Mouse (Mus musculus) midbrain, embryonic 11.5 days (tissue): ENCODE results near the gene Bsdc1. TPM values are rescaled to one million over a fixed set of nuclear protein-coding genes. Genes with fewer than 3 reads are reported as not detected.

Experiments used
- ATAC-seq: fragments of 200-750 bp; cut with Nextera tagmentation; 2 replicates; pipeline ENCODE4 v1.8.0; 2017; ENCODE audit warnings: moderate TSS enrichment, moderate library complexity; ENCODE audit not compliant: low FRiP score
- DNase-seq: peaks from one replicate; pipeline ENCODE4 v3.0.0; 2015; ENCODE audit warnings: low spot score; ENCODE audit errors: missing footprints
- H3K27ac ChIP-seq: fragments of 300-500 bp; sonication (generic); 2 replicates; pipeline ENCODE4 v1.5.1; 2014; ENCODE audit warnings: low read depth, low read length
- H3K27me3 ChIP-seq: fragments of 300-500 bp; sonication (generic); 2 replicates; pipeline ENCODE4 v1.6.1; 2014; ENCODE audit warnings: mild to moderate bottlenecking, low read length, moderate library complexity, mixed read lengths; ENCODE audit not compliant: control insufficient read depth, insufficient read depth
- H3K36me3 ChIP-seq: fragments of 300-500 bp; sonication (generic); 2 replicates; pipeline ENCODE4 v1.6.1; 2014; ENCODE audit warnings: mild to moderate bottlenecking, low read length, moderate library complexity, mixed read lengths; ENCODE audit not compliant: control insufficient read depth, insufficient read depth
- H3K4me1 ChIP-seq: fragments of 300-500 bp; sonication (generic); 2 replicates; pipeline ENCODE4 v1.6.1; 2014; ENCODE audit warnings: low read length; ENCODE audit not compliant: control insufficient read depth, insufficient read depth
- H3K4me2 ChIP-seq: fragments of 300-500 bp; sonication (generic); 2 replicates; pipeline ENCODE4 v1.6.1; 2014; ENCODE audit warnings: mild to moderate bottlenecking, moderate library complexity
- H3K4me3 ChIP-seq: fragments of 300-500 bp; sonication (generic); 2 replicates; pipeline ENCODE4 v1.5.1; 2014; ENCODE audit warnings: low read depth, low read length
- H3K9ac ChIP-seq: fragments of 300-500 bp; sonication (generic); 2 replicates; pipeline ENCODE4 v1.6.1; 2014; ENCODE audit warnings: low read length
- H3K9me3 ChIP-seq: fragments of 300-500 bp; sonication (generic); 2 replicates; pipeline ENCODE4 v1.6.1; 2016; ENCODE audit warnings: low read length; ENCODE audit not compliant: control insufficient read depth
- WGBS: fragments of 180-500 bp; shearing (Covaris S2); extraction: QIAGEN DNeasy Blood & Tissue Kit; methylation state at CpG from one replicate; pipeline ENCODE4 v1.1.7; 2014; 5-methylcytosine and 5-hydroxymethylcytosine counted together
- polyA plus RNA-seq: library from polyadenylated mRNA; unstranded; fragments of >200 nt; fragmentation: Nextera tagmentation; extraction: Ambion mirVana; gene quantifications from 2 replicates; pipeline ENCODE4 v1.2.1, GENCODE M21; 2014

Bsdc1 gene
- polyA plus RNA-seq, 1 experiment from 2014 or later, result 23.3 TPM

DNA sequence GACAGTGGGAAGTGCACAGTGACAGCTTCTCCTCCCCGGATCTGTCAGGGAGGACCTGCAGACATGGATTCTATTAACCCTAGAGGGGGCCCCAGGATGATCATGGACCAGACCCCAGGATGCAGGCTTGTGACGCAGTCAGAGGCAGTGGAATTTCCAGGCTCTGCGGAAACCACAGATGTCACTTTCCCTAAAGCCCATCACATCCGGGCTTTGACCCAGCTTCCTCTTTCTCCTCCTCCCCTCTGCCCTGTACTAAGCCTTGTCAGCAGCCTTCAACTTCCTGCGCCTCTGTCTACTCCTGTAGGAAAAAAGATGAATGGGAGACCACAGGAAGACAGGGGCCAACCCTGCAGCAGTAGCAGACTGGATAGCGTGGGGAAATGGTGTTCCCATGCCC lies 35.2 kb downstream of the Bsdc1 start:
- 46% methylated on average over 6 of the region's 6 CpGs for WGBS
- Histone ChIP-seq H3K4me3 (no peak overlapping the region), H3K9me3 (no peaks in the 10 kb centered on the region), H3K27ac (no peak overlapping the region), H3K9ac (no peak overlapping the region; the same call in 1 of the 2 replicates), H3K36me3 (no peaks in the 10 kb centered on the region), H3K4me1 (peaks cover 17% of the 10 kb centered on the region), H3K27me3 (peaks cover 5% of the 10 kb centered on the region), H3K4me2 (0 out of 2 replicates have a peak overlapping the region, but pooled peaks have one; percentile 6)
- DNase-seq (no peak), ATAC-seq (no peak)

DNA sequence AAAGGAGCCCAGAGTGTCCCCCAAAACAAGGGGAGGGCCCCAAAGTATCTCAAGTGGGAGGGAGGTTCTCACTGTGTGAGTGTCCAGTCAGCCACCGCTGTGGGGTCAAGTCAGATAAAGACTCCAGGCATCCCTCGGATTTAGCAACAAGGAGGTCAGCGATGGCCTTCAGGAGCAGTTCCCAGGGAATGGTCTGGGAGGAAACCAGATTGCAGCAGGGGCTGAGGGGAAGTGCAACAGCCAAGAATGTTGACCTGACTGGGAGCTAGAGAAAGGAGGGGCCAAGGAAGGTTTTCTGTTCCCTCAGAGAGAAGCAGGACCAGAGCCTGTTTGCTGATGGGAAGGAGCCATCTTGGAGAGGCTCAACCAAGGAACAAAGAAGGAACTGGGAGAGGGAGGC lies 37.6 kb downstream of the Bsdc1 start:
- H3K9me3 ChIP-seq, result no peaks in the 10 kb centered on the region
- no peak overlapping the region for H3K4me3 ChIP-seq
- no peak overlapping the region for H3K4me2 ChIP-seq
- no peaks in the 10 kb centered on the region for H3K36me3 ChIP-seq
- H3K9ac ChIP-seq, result no peak overlapping the region
- DNase-seq (peak; percentile 62), ATAC-seq (no peak)
- H3K4me1 ChIP-seq, result peaks cover 13% of the 10 kb centered on the region
- no peak overlapping the region for H3K27ac ChIP-seq
- WGBS, result 71% methylated on average over 3 of the region's 3 CpGs
- H3K27me3 ChIP-seq, result no peaks in the 10 kb centered on the region

DNA sequence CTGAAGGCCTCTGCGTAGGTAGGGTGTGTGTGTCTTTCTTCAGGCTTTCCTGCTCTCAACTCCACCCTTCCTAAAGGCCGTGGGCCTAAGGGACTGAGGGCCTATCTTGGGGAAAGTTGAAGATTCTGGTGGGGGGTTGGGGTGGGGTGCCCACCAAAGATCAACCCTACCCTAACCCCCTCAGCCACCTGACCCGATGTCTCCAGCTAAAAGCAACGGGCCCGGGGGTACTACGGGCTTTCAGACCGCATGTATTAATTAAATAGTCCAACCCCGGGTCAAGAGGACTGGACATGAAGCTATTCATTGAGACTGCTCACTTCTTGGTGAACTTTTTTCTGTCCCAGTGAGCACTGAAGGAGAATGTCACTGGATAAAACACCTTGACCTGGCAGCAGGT lies 38.6 kb downstream of the Bsdc1 start:
- 0 out of 2 replicates have a peak, but pooled peaks have one; percentile 1 for ATAC-seq
- WGBS, result 82% methylated on average over 8 of the region's 8 CpGs
- peak overlapping the region; percentile 74 for H3K4me2 ChIP-seq

DNA sequence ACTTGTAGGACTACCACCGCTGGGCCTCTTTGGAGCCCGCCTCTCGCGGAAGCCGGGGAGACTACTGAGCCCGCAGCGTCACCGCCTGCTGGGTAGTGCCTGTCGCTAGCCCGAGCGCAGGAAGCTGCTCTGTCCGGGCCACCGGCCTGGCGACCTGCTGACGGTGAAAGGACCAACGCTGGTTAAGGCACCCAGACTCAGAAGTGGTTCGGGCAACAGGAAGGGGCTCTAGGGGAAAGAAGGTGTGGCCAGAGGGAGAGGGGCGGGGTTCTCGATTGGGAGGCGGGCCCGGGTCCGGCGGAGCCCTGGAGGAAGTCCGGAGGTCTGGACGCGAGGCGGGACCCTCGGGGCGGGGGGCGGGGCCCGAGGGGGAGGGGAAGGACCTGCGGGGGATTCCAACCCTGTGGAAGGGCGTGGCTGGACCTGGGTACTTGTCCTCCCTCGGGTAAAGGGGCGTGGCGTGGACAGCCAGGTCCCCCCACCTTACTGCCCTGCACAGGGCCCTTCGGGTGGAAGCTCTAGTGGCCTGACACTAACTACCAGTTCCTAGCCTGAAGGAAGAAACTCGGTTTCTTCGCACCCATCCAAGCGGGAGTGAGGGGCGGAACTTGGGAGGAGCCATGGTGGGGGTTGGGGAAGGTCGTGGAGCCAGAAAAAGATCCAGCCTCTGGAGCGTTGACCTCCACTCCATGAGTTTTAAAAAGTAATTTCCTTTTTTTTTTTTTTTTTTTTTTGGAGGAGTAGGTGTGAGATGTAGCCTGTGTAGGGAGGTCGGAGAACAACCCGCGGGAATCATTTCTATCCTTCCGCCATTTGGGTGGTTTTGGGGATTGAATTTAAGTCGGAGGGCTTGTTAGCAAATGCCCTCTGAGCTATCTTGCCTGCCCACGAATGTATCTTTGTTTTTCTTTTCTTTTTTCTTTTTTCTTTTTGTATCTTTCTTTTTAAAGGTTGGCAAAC lies 39.5 kb downstream of the Bsdc1 start:
- DNase-seq, result peak; percentile 99
- no peaks in the 10 kb centered on the region for H3K36me3 ChIP-seq
- peak overlapping the region; percentile 58 for H3K9ac ChIP-seq
- no peaks in the 10 kb centered on the region for H3K9me3 ChIP-seq
- peaks cover 13% of the 10 kb centered on the region for H3K4me1 ChIP-seq
- H3K4me3 ChIP-seq, result peak overlapping the region; percentile 36
- ATAC-seq, result peak; percentile 92
- H3K27me3 ChIP-seq, result no peaks in the 10 kb centered on the region
- 1% methylated on average over 49 of the region's 49 CpGs for WGBS
- H3K4me2 ChIP-seq, result peak overlapping the region; percentile 74
- peak overlapping the region; percentile 61 for H3K27ac ChIP-seq

More for the DNA sequence above, 38.6 kb downstream of the Bsdc1 start:
- peak overlapping the region; percentile 58; the same call in 1 of the 2 replicates for H3K9ac ChIP-seq
- H3K9me3 ChIP-seq, result no peaks in the 10 kb centered on the region
- peaks cover 13% of the 10 kb centered on the region for H3K4me1 ChIP-seq
- H3K36me3 ChIP-seq, result no peaks in the 10 kb centered on the region
- H3K4me3 ChIP-seq, result peak overlapping the region; percentile 36; the same call in 1 of the 2 replicates
- H3K27me3 ChIP-seq, result no peaks in the 10 kb centered on the region
- H3K27ac ChIP-seq, result no peak overlapping the region
- DNase-seq, result no peak

DNA sequence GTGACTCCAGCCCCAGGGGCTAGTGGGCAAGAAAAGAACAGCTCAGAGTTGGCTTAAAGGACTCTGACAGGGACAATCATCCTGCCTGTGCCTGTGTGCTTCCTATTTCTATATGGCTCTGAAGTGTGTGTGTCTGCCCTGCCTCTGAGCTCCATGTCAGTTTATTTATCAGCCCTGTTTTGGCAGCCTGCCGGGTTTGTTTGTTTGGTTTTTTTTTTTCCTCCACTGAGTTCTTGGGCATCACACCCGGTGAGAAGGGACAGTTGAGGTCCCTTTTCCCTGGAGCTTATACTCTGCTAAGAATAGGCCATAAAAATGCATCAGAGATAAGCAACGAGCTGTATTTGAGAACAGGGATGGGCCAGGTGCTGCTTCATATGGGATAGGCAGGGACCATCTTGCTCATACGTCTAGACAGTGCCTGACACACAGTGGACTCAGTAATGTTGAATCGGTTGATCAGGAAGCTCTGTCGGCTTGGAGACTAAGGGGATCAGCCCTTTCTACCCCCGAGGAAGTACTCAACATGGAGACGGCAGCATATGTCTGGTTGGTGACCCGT lies 41.0 kb downstream of the Bsdc1 start:
- H3K4me1 ChIP-seq, result 0 out of 2 replicates have a peak, but pooled peaks cover 3% of the 10 kb centered on the region
- H3K27ac ChIP-seq, result no peak overlapping the region
- WGBS, result 74% methylated on average over 9 of the region's 9 CpGs
- DNase-seq, result peak; percentile 65
- no peaks in the 10 kb centered on the region for H3K36me3 ChIP-seq
- no peak overlapping the region for H3K4me3 ChIP-seq
- H3K4me2 ChIP-seq, result no peak overlapping the region
- no peaks in the 10 kb centered on the region for H3K27me3 ChIP-seq
- H3K9ac ChIP-seq, result no peak overlapping the region
- ATAC-seq, result no peak
- H3K9me3 ChIP-seq, result no peaks in the 10 kb centered on the region

DNA sequence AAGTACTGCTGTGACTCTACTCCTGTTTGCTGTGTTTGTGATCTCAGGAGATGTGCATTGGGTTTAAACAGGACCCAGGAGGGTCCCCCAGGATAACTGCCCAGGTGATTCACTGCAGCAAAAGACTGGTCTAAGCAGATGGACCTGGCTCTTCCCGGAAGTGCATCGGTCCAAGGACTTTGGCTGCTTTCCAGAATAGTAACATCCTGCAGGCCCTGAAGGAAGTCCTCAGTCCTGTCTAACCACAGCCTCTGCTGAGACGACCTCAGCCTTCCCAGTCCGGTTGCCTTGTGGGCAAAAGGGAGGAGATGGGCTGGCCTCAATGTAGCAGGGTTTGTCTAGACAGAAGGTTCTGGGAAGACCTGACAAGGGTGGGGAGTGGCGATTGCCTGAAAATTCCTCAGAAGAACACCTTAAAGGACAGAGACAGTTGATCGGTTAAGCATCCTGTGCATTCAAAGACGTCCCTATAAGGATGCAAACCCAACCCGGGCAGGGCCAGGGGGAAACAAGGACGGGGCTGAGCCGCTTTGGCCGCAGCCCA lies 41.6 kb downstream of the Bsdc1 start:
- 78% methylated on average over 11 of the region's 11 CpGs for WGBS
- H3K9ac ChIP-seq, result no peak overlapping the region
- DNase-seq, result peak; percentile 67
- H3K4me1 ChIP-seq, result 0 out of 2 replicates have a peak, but pooled peaks cover 3% of the 10 kb centered on the region
- no peak overlapping the region for H3K4me3 ChIP-seq
- H3K4me2 ChIP-seq, result no peak overlapping the region
- H3K27ac ChIP-seq, result no peak overlapping the region
- no peaks in the 10 kb centered on the region for H3K27me3 ChIP-seq
- ATAC-seq, result no peak
- no peaks in the 10 kb centered on the region for H3K36me3 ChIP-seq
- no peaks in the 10 kb centered on the region for H3K9me3 ChIP-seq

DNA sequence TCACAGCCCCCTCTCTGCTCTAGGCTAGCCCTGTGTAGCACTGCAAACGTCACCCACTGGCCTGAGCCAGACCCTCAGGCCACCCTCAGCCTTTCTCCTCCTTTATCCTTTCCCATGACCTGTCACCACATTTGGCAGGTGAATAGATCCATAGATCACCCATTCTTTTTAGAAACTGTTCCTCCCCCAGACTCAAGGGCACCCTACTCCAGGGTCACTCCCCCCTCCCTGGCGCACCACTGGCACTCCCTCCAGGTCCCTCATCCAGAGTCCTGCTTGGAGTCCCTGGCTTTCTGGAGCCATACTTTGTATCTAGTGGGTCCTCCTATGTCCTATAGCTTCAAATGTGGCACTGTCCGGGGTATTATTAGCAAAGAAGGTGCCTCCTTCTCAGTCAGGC lies 44.1 kb downstream of the Bsdc1 start:
- H3K36me3 ChIP-seq, result no peaks in the 10 kb centered on the region
- no peak overlapping the region for H3K27ac ChIP-seq
- WGBS, result 91% methylated on average over 3 of the region's 3 CpGs
- no peak overlapping the region for H3K4me2 ChIP-seq
- H3K9ac ChIP-seq, result no peak overlapping the region
- no peak overlapping the region for H3K4me3 ChIP-seq
- H3K9me3 ChIP-seq, result no peaks in the 10 kb centered on the region
- H3K27me3 ChIP-seq, result no peaks in the 10 kb centered on the region
- DNase-seq (no peak), ATAC-seq (no peak)
- peaks cover 1% of the 10 kb centered on the region for H3K4me1 ChIP-seq

DNA sequence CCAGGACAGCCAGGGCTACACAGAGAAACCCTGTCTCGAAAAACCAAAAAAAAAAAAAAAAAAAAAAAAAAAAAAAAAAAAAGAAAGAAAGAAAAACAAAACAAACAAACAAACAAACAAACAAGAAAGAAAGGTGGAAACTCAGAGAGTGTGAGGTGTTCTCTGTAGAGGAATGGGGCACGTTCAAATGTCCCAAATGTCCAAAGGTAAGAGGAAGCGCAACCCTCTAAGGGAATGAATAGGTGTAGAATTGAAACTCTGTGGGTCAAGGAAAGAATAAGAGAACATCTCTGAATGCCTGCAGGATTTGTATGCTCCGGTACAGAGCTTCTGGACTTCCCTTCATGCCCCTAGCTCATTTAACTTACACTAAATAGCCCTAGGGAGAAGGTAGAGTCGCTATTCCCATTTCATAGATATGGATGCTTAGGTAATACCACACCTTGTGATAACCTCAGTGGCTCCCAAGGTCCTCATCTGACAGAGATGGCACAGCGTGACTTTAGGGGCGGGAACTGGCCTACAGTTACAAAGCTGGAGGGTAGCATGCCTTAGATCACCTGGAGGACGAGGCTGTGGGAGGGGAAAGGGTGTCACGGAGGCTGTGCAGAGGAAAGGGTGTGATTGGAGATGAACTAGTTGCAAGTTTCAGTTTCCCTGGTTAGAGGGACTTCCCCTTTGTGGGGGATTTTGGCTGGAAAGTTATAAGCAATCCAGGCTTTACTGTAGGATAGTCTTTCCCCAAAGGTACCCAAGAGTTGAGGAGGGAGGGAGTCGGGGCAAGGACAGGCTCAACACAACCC lies 46.3 kb downstream of the Bsdc1 start:
- H3K27me3 ChIP-seq, result no peaks in the 10 kb centered on the region
- H3K9me3 ChIP-seq, result no peaks in the 10 kb centered on the region
- WGBS, result 77% methylated on average over 9 of the region's 10 CpGs

More for the DNA sequence above, 46.3 kb downstream of the Bsdc1 start:
- Histone ChIP-seq H3K36me3 (no peaks in the 10 kb centered on the region), H3K27ac (no peak overlapping the region), H3K4me3 (no peak overlapping the region), H3K9ac (no peak overlapping the region), H3K4me2 (no peak overlapping the region), H3K4me1 (peaks cover 20% of the 10 kb centered on the region)
- DNase-seq, result peak; percentile 72
- ATAC-seq, result no peak
